In the genomic region with DNA sequence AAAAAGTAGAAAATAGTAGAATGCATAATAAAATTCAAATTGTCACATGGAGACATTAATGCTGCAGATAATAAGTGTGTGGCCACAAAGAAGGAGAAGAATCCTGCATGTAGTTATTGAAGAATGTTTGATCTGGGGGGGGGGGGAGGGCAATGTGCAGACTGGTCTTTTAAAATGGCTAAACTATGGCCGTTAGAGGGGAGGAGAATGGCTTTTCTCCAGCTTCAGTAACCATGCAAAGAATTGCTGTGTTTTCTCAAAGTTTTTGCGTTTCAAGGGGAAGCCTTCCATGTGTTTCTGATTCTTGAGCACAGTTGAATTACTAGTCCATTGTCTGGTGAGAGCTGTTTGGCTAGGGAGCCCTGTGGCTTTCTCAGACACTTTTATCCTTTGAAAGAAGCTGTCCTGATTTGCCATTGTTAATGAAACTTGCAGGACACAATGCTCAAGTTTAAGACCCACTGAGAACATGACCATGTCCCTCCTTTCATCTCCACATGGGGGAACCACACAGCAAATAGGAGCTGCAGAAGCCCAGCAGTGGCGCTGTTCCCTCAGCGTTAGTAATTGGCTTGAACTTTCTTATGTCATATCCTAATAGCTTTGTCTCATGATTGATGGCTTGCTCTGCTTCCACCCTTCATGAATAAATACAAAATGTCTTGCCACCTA, we compare ENCODE assay signal across 8 mouse cellular contexts.
DNase-seq lines count a peak whose midpoint lies in the region; ATAC-seq and TF ChIP-seq lines count a peak whose summit lies in the region.
"Had no signal": no experiment of that assay in that cellular context is flagged by ENCODE, and none has a peak within 500 bp of the region (broad histone marks: within the 10 kb centered on the region; RNA-seq: fewer than 3 reads in every experiment).

No protein-coding gene starts in this region.

- TF ChIP-seq CTCF in stomach, postnatal 0 days (IDR thresholded peaks at IDR 0.05; ENCODE audit: low read depth), result peak; percentile 68

- H3K4me1 ChIP-seq in embryonic facial prominence, embryonic 10.5 days, result peaks cover 8% of the 10 kb centered on the region; the same call in 1 of the 2 replicates
- no peaks in the 10 kb centered on the region for H3K4me1 ChIP-seq in hindbrain, embryonic 15.5 days (replicated peaks)
- H3K4me1 ChIP-seq in stomach, postnatal 0 days (replicated peaks; ENCODE audit: control insufficient read depth, insufficient read depth), result no peaks in the 10 kb centered on the region
- no peaks in the 10 kb centered on the region for H3K4me1 ChIP-seq in kidney, embryonic 14.5 days (ENCODE audit: control insufficient read depth, insufficient read depth, low read length)
- H3K4me1 ChIP-seq: limb, embryonic 13.5 days had no signal

- DNase-seq in lung, postnatal 10 days, result peak; percentile 2
- no peak for DNase-seq in lung, postnatal 14 days
- peak; percentile 52 for DNase-seq in embryonic facial prominence, embryonic 10.5 days (ENCODE audit: low spot score)
- no peak for DNase-seq in stomach, postnatal 0 days (ENCODE audit: low spot score)
- DNase-seq in right cerebral cortex, postnatal 10 days (ENCODE audit: low spot score in 2 of 2), result no peak

- no peak overlapping the region; the same call in 1 of the 2 replicates for H3K27ac ChIP-seq in embryonic facial prominence, embryonic 10.5 days (replicated peaks)
- no peak overlapping the region for H3K27ac ChIP-seq in hindbrain, embryonic 15.5 days (replicated peaks)
- no peak overlapping the region for H3K27ac ChIP-seq in stomach, postnatal 0 days (replicated peaks)
- H3K27ac ChIP-seq in kidney, embryonic 14.5 days (ENCODE audit: low read depth, low read length), result no peak overlapping the region
- H3K27ac ChIP-seq: limb, embryonic 13.5 days had no signal

- no peaks in the 10 kb centered on the region for H3K27me3 ChIP-seq in embryonic facial prominence, embryonic 10.5 days (replicated peaks; ENCODE audit: low read depth, poor library complexity, severe bottlenecking)
- no peaks in the 10 kb centered on the region for H3K27me3 ChIP-seq in hindbrain, embryonic 15.5 days
- no peaks in the 10 kb centered on the region for H3K27me3 ChIP-seq in stomach, postnatal 0 days (ENCODE audit: control insufficient read depth, insufficient read depth, low read length)
- no peaks in the 10 kb centered on the region for H3K27me3 ChIP-seq in kidney, embryonic 14.5 days (ENCODE audit: control insufficient read depth, insufficient read depth, low read length)
- H3K27me3 ChIP-seq: limb, embryonic 13.5 days had no signal

- TF ChIP-seq EP300 in stomach, postnatal 0 days (optimal IDR thresholded peaks at IDR 0.05), result no peak

- peak; percentile 45; the same call in 1 of the 2 replicates for ATAC-seq in hindbrain, embryonic 15.5 days (ENCODE audit: low FRiP score, low read depth)
- no peak for ATAC-seq in stomach, postnatal 0 days (ENCODE audit: low FRiP score, low TSS enrichment)
- no peak for ATAC-seq in kidney, embryonic 14.5 days (ENCODE audit: low FRiP score, low TSS enrichment)

- no peak overlapping the region for H3K4me2 ChIP-seq in hindbrain, embryonic 15.5 days
- H3K4me2 ChIP-seq in stomach, postnatal 0 days (replicated peaks; ENCODE audit: low read depth), result no peak overlapping the region
- no peak overlapping the region for H3K4me2 ChIP-seq in kidney, embryonic 14.5 days (replicated peaks; ENCODE audit: low read depth, low read length)
- H3K4me2 ChIP-seq: limb, embryonic 13.5 days had no signal

- 8% methylated on average over 4 of the region's 4 CpGs for WGBS in embryonic facial prominence, embryonic 10.5 days
- WGBS in hindbrain, embryonic 15.5 days, result 2% methylated on average over 4 of the region's 4 CpGs
- WGBS in stomach, postnatal 0 days, result 29% methylated on average over 4 of the region's 4 CpGs
- WGBS in kidney, embryonic 14.5 days, result 24% methylated on average over 4 of the region's 4 CpGs

- no peak overlapping the region for H3K4me3 ChIP-seq in embryonic facial prominence, embryonic 10.5 days
- H3K4me3 ChIP-seq in hindbrain, embryonic 15.5 days, result no peak overlapping the region
- H3K4me3 ChIP-seq in stomach, postnatal 0 days (ENCODE audit: low read depth, low read length), result no peak overlapping the region
- H3K4me3 ChIP-seq in kidney, embryonic 14.5 days (ENCODE audit: low read length), result no peak overlapping the region
- H3K4me3 ChIP-seq: limb, embryonic 13.5 days had no signal

- no peak overlapping the region for H3K9ac ChIP-seq in hindbrain, embryonic 15.5 days
- no peak overlapping the region for H3K9ac ChIP-seq in stomach, postnatal 0 days (ENCODE audit: low read length)
- no peak overlapping the region for H3K9ac ChIP-seq in kidney, embryonic 14.5 days (ENCODE audit: low read depth, low read length)
- H3K9ac ChIP-seq: limb, embryonic 13.5 days had no signal

- H3K9me3 ChIP-seq in embryonic facial prominence, embryonic 10.5 days, result no peaks in the 10 kb centered on the region
- no peaks in the 10 kb centered on the region for H3K9me3 ChIP-seq in hindbrain, embryonic 15.5 days
- no peaks in the 10 kb centered on the region for H3K9me3 ChIP-seq in stomach, postnatal 0 days (ENCODE audit: control insufficient read depth, low read length)
- no peaks in the 10 kb centered on the region for H3K9me3 ChIP-seq in kidney, embryonic 14.5 days (ENCODE audit: control insufficient read depth, low read length)
- H3K9me3 ChIP-seq: limb, embryonic 13.5 days had no signal

- H3K36me3 ChIP-seq in embryonic facial prominence, embryonic 10.5 days (replicated peaks), result no peaks in the 10 kb centered on the region
- H3K36me3 ChIP-seq in hindbrain, embryonic 15.5 days, result no peaks in the 10 kb centered on the region
- no peaks in the 10 kb centered on the region for H3K36me3 ChIP-seq in stomach, postnatal 0 days (ENCODE audit: control insufficient read depth, insufficient read depth, low read length)
- no peaks in the 10 kb centered on the region for H3K36me3 ChIP-seq in kidney, embryonic 14.5 days (ENCODE audit: control insufficient read depth, insufficient read depth, low read length)
- H3K36me3 ChIP-seq: limb, embryonic 13.5 days had no signal

Comparison
In these comparisons a context has a peak if more than half of its experiments do, and no peak if none do; other contexts are left out.
1. DNase-seq: peak in lung, postnatal 10 days (single experiment) and embryonic facial prominence, embryonic 10.5 days (single experiment); none in lung, postnatal 14 days (single experiment), stomach, postnatal 0 days (single experiment) and right cerebral cortex, postnatal 10 days (0 of 2).